Mouse (Mus musculus) NIH3T3 (cell line): ENCODE results near the gene Mgat4d.
"Not testable (repeated sequence)": the region's sequence is repeated elsewhere in the genome, so short reads cannot be mapped to it uniquely, and the experiment has no call there.

Source experiments
- DNase-seq: peaks from one replicate; pipeline ENCODE4 v3.0.0-alpha.2; 2012; ENCODE audit warnings: low read depth

Mgat4d gene

GRCm38 (mm10) chr8:83390006-83390701 is 41.9 kb downstream of the Mgat4d start:
- no peak for DNase-seq

- no peak for DNase-seq
Measured at GRCm38 (mm10) chr8:83392521-83392920, 44.2 kb downstream of the Mgat4d start.

- DNase-seq: no peak
Measured at GRCm38 (mm10) chr8:83394325-83394724, 46.1 kb downstream of the Mgat4d start.

- no peak for DNase-seq
Measured at GRCm38 (mm10) chr8:83396680-83397079, 48.4 kb downstream of the Mgat4d start.

DNA sequence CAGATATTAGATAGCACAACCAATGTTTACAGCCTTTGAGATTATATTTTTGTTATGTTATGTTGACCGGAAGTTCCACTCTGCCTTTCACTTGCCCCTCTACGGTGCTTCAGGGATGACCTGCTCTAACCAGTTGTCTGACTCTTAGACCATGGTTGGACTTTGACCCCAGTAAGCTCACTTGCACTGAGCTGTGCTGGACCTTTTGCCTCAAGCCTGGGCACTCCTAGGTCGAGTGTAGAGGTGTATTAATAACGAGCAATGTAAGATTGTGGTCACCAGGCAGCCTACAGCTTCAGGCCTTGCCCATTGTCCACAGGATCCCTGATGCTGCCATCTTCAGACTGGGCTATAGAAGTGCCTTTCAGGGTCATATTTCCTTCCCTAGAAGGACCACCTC is 49.5 kb downstream of the Mgat4d start:
- no peak for DNase-seq

DNA sequence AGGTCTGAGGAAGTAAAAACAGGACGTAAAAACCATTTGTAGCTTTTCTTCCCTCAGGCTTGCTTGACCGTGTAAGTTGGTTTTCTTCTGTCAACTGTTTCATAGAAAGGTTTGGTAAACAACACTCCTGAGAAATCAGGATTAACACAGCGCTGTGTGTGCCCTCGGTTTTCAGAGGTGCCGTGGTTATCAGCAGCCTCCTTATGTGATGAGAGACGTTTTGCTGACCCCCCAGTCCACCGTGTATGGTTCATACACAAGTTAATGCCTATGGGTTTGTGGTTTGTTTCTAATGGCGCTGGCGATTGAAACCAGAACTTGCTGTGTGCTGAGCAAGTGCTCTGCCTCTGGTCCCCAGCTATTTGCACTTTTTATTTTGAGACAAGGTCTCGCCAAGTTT is 57.3 kb downstream of the Mgat4d start:
- no peak for DNase-seq

GRCm38 (mm10) chr8:83406836-83407235 is 58.6 kb downstream of the Mgat4d start:
- DNase-seq: peak; percentile 71

DNA sequence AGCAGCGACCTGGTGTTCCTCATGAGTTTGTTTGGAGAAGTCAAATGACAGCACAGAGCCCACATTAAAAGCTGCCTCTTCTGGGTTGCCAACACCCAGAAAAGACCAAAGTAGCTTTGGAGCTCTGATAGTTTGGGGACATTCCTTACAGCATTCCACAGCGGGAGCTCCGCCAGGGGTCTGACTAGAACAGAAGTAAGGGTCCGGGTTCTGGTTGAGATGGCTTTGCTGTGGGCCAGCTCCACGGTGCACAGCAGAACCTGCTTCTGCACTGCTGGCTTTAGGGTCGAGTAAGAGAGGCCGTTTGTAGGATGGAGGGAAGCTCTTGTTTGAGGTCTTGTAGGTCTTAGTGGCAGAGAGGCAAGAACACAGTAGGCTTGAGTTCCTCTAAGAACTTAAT is 60.2 kb downstream of the Mgat4d start:
- no peak for DNase-seq

GRCm38 (mm10) chr8:83416878-83417277 is 68.6 kb downstream of the Mgat4d start:
- DNase-seq: no peak

- no peak for DNase-seq
Measured at GRCm38 (mm10) chr8:83417970-83418369, 69.7 kb downstream of the Mgat4d start.

DNA sequence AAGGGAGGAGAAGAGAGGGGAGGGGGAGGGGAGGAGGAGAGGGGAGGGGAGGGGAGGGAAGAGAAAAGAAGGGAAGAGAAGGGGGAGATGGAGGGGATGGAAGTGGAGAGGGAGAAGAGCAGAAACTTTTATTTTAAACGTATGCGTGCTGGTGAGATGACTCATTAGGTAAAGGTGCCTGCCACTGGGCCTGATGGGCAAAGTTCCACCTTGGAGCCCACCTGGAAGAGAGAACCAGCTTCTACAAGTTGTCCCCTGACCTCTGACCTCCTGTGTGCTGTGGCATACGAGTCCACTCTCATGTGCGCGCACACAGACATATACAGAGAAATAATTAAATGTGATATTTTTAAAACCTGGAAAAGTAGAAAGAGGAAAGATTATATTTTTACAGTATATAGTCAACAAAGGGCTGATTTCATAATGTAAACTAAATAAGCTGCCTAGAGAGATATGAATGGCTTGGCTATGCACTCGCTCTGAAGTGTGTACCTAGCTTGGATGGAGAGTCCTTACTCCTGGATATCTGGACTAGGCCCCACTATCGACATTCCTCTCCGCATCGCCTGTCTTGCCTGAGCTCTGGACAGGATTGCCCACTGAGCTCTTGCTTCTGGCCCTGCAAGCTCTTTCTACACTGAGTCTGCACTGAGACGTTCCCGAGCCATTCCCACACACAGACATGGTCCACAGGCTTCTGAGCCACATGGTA is 70.7 kb downstream of the Mgat4d start:
- DNase-seq: no peak

GRCm38 (mm10) chr8:83421354-83421753 is 73.1 kb downstream of the Mgat4d start:
- DNase-seq: no peak

- peak; percentile 11 for DNase-seq
Measured at GRCm38 (mm10) chr8:83423032-83423825, 75.0 kb downstream of the Mgat4d start.

DNA sequence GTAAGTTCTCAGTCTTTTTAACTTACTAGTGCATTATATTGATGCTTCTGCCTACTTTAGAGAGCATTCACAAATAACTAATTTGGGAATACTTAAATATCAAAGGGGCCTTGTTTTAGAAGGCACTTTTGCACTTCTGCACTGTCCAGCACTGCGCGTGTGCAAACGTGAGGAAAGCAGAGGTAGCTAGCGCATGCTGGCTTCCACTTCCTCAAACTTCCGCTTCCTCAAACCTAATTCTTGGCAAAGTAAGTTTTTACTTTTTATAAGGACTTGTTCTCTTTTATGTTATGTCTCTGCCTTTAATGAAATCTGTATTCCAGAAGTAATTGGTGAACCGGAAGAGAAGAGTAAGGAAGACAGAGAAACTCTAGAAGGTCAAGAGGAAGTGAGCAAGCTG is 76.9 kb downstream of the Mgat4d start:
- DNase-seq: no peak

GRCm38 (mm10) chr8:83426104-83426759 is 78.0 kb downstream of the Mgat4d start:
- no peak for DNase-seq

GRCm38 (mm10) chr8:83426949-83427348 is 78.7 kb downstream of the Mgat4d start:
- no peak for DNase-seq

- not testable (repeated sequence) for DNase-seq
Measured at GRCm38 (mm10) chr8:83428621-83429020, 80.3 kb downstream of the Mgat4d start.

GRCm38 (mm10) chr8:83429071-83429524 is 80.8 kb downstream of the Mgat4d start:
- DNase-seq: no peak
